Mouse (Mus musculus) brain, embryonic 14.5 days (tissue): ENCODE results near the gene Commd8.

ENCODE experiments used
- CTCF ChIP-seq: fragments of 200-500 bp; IDR thresholded peaks from 2 replicates; pipeline ENCODE4 v1.5.1; 2012; ENCODE audit warnings: inconsistent platforms, mild to moderate bottlenecking, moderate library complexity, borderline replicate concordance; ENCODE audit not compliant: insufficient read depth, insufficient read length; ENCODE audit errors: extremely low read depth
- POLR2A ChIP-seq: fragments of 200-500 bp; IDR thresholded peaks from 2 replicates; pipeline ENCODE4 v1.6.1; 2012; ENCODE audit warnings: mild to moderate bottlenecking, inconsistent platforms, borderline replicate concordance; ENCODE audit not compliant: poor library complexity, insufficient read depth, insufficient read length, severe bottlenecking; ENCODE audit errors: extremely low read depth

GRCm38 (mm10) chr5:72122414-72123037 lies 45.5 kb downstream of the Commd8 start:
- TF ChIP-seq CTCF (no peak), POLR2A (no peak)
